Mouse (Mus musculus) gastrocnemius, postnatal 36 days (tissue): Measurements from ENCODE around the gene Klhl26. TPM values are rescaled to one million over a fixed set of nuclear protein-coding genes. Genes with fewer than 3 reads are reported as not detected.
"Not testable (repeated sequence)": the region's sequence is repeated elsewhere in the genome, so short reads cannot be mapped to it uniquely, and the experiment has no call there.

Experiments used
- DNase-seq, 2 experiments: peaks; one replicate each; pipeline ENCODE4 v3.0.0; 2022
- intact Hi-C: fragments of 180-260 bp; cut with DNase I; formaldehyde crosslinking; loops from one replicate; pipeline ENCODE4 v1.15.1; 2025
- long read RNA-seq, 2 experiments: library from polyadenylated mRNA; stranded (forward); transcript quantifications; one replicate each; pipeline ENCODE4 v2.0.0; 2021
- total RNA-seq, 2 experiments: library from RNA; stranded (reverse); gene quantifications; 2 replicates each; pipeline ENCODE4 v1.2.3; 2021

Klhl26 gene
- total RNA-seq, result 1 to 10 TPM; 6.8 to 7.5 TPM
- long read RNA-seq, experiment 1, partial matches to known transcripts, result 1 of 10 reads
- long read RNA-seq, experiment 1, other reads (novel, unspliced or antisense), result 7 of 10 reads
- long read RNA-seq, experiment 2, partial matches to known transcripts, result 1 of 10 reads
- long read RNA-seq, experiment 2, other reads (novel, unspliced or antisense), result 8 of 10 reads

DNA sequence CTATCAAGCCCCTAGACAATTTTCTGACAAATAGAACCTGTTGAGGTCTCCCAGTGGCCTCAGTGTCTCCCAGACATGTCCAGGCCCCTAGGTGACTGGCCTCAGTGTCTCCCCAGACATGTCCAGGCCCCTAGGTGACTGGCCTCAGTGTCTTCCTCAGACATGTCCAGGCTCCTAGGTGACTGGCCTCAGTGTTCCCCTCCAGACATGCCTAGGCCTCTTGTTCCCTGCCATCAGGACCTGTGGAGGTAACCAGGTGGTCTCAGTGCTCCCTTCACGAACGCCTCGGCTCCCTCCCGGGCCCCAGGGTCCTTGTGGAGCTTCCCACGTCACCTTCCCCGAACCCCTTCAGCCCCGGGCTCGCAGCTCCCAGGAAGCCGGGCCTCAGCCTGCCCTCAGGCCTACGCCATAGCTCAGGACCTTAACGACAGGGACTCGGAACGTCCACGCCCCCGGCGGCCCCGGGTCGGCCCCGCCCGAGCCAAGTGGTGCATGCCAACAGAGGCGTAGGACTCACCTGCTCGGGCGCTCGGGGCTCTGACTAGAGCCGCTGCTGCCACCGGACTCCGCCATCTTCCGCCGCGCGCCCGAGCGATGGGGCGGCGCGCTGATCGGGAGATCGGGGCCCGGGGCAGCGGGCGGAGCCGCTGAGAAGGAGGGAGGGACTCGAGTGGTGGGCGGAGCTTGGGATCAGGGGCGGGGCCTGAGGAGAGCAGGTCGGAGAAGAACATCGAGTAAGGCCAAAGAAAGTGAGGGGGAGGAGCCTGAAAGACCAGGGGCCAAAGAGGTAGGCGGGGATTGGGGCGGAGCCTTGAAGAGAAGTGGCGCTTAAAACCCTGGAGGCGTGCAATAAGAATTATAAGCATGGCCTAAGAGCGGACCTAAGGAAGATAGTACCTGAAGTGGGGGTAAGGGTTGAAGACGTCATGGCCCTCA is at the start of gene Klhl26:
Gene Klhl26 (minus strand): TSS at position 636 of the 936 bp plus-strand sequence.
- intact Hi-C loops, result loop anchor here (1.0 kb wide), 1 partner anchor 18 kb away; no protein-coding TSS in a partner anchor
- peak; percentile 94 to 97 for DNase-seq

DNA sequence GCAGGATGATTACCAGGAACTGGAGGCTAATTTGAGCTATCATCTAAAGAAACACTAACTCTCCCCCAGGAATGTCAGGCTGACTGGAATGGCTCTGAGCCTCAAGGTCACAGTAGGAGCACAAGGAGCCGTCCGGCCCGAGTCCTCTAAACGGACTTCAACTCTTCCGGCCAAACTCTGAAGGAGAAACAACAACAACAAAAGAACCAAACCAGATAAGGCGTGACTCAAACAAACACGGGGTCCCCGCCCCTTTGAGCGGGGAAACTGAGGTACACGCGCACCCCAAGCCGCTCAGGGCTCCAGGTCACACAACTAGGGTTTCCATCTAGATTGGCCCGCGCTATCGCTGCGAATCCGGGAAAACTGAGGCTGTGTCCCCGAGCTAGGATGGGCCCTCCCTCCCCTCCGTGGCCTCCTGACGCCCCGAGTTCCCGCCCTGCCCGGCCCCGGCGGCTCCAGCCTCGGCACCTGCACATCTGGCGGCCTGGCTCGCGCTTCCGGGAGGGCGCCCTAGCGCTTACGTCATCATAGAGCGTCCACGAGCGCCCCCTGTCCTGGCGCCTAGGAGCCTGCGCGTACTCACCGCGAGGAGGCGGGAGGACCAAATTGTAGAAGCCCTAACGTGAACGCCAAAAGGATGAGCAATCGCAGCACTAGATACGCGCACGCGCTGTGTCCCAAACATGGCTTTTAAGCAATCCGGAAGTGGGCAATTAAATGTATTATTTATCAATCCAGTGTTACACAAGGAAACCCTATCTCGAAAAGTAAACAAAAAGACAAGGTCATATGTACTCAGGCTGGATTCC is 46.0 kb upstream of the Klhl26 start:
- peak; percentile 90 to 92 for DNase-seq
- intact Hi-C loops, result no loop called here

DNA sequence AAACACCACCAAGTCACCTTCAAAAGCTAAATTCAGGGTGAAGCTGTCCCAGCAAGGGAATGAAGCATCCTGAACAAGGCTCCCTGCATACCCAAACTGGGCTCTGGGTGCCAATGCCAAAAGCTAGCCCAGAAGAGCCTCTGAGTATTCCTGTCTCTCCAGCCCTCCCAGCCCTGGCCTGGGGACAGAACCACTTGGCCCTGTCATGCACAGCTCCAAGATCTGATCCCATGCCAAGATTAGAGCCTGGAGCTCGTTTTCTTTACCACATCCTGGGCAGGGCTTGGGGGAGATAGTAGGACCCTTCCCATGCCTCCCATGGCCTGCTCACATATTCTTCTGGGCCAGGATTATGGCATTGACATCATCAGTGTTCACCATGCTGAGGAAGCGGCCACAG is 42.8 kb upstream of the Klhl26 start:
- DNase-seq, result no peak
- intact Hi-C loops, result no loop called here

- DNase-seq, result no peak
- intact Hi-C loops, result no loop called here
Measured at GRCm38 (mm10) chr8:70519043-70519442, 42.3 kb upstream of the Klhl26 start.

DNA sequence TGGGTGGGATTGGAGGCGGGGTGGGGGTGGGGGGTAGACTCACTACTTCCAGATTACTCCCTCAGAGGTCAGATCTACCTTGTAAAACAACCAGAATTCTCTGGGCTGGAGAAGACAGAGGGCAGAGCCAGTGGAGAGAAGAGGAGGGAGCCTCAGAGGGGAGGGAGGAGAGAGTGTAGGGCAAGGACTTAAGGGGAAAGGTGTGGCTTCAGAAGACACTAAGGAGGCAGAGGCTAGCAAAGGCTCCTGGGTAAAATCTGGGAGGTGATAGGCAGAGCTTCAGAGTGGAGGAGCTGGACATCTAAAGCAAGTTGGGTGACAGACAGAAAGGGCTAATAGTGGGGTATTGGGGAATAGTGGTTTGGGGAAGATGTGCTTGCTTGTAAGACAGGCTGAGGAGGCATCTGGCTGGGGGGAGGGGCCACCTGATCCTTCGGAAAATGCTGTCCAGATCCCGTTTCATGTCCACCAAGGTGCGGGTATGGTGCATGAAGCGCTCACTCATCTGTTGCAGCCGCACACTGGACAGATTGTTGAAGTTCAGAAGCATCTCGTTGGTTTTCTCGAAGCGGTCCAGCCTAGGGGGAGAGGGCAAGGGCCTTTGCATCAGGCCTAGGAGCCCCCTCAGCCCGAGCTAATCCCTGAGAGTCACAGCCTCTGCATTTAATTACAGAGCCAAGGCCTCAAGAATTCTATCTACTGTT is 41.3 kb upstream of the Klhl26 start:
- intact Hi-C loops, result no loop called here
- no peak for DNase-seq

DNA sequence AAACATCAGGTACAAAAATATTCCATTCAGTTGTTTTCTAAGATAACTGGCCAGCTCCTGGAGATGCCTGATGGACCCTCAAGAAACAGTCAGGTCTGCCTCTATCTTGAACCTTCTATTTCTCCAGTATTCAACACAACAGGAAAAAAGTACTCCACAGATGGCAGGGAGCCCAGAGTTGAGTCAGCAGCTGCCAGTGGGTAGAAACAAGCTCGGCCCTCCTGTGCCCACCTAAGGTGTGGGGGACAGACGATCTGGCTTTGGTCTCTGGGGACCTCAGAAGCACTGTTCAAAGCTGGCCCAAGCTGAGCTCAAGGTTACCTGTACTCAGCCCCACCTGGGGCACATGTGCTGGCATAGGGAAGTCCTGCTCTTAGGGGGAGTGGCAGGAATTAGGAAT is 36.7 kb upstream of the Klhl26 start:
- intact Hi-C loops, result no loop called here
- DNase-seq, result no peak

DNA sequence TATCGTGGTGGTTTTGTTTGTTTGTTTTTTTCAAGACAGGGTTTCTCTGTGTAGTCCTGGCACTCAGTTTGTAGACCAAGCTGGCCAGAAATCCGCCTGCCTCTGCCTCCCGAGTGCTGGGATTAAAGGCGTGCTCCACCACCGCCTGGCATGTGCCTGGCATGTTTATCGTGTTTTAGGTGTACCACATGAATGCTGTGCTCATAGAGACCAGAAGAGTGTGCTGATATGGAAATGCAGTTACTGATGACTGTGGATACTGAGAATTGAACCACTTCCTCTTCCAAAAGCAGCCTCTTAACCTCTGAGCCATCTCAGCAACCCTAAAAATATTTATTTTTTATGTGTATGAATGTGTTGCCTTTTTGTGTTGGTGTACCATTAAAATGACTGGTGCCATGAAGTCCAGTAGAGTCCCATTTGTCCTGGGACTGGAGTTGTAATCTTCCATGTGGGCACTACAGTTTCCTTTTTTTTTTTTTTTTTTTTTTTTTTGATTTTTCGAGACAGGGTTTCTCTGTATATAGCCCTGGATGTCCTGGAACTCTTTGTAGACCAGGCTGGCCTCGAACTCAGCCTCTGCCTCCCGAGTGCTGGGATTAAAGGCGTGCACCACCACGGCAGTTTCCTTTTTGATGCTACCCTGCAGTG is 35.6 kb upstream of the Klhl26 start:
- intact Hi-C loops, result no loop called here
- DNase-seq, result no peak

DNA sequence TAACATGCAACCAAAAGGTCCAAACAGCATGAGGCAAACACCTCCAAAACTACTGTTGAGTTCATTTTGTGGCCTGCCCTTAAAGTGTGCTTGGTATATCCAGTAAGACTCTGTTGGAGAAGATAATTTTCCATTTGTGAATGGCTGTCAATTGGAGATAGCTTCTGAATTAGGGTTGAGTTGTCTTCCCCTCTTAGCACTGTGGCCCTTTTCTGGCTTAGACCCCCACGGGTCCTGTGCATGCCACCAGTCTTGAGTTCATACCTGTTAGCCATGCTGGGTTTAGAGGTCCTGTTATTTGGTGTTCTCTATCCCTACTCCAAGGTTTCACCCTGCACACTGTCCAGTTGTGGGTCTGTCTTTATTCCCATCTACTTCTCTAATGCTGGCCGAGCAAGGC is 35.0 kb upstream of the Klhl26 start:
- intact Hi-C loops, result no loop called here
- no peak for DNase-seq

DNA sequence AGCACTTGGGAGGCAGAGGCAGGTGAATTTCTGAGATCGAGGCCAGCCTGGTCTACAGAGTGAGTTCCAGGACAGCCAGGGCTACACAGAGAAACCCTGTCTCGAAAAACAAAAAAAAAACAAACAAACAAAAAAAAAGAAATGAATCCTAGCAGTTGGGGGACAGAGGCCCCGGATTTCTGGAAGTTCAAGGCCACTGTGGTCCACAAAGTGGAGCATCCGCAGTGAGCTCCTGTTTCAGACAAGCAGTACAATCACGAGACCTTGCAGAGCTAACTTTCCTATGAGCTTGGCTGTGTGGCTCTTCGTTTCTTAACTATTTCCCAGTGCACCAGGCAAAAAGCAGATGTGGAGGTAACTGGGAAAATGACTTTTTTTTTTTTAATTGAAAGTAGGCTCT is 34.4 kb upstream of the Klhl26 start:
- intact Hi-C loops, DNase-seq: not testable (repeated sequence)

DNA sequence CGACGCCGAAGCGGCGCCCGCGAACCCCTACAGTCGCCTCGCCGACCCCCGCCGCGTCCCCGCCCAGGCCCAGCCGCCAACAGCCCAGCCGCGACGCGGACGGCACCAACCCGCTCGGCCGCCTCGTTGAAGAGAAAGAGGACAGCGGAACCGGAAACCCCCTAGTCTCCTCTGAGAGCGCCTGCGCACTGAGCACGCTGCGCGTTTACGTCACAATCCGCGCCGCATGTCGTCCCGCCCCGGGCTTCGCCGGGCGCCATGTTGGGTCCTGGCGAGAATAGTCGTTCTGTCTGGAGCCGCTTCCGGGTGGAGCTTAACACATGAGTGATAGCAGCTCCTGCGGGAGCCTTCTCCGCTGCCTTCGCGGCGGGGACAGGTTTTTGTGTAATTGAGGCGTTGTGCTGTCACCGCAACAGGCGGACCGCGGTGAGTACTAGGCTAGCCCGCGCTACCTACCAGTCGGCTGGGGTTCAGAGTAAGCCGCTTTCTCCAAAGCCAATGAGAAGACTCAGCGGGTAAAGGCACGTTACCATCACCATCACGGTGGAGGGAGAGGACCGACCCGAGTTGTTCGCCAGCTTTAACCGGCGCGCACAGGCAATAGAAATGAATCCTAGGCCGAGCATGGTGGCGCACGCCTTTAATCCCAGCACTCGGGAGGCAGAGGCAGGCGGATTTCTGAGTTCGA is 33.6 kb upstream of the Klhl26 start, which contains the start of gene Uba52:
Gene Uba52 (minus strand): TSS at position 574 of the 688 bp plus-strand sequence.
- intact Hi-C loops, result no loop called here
- DNase-seq, result peak; percentile 95 to 96

DNA sequence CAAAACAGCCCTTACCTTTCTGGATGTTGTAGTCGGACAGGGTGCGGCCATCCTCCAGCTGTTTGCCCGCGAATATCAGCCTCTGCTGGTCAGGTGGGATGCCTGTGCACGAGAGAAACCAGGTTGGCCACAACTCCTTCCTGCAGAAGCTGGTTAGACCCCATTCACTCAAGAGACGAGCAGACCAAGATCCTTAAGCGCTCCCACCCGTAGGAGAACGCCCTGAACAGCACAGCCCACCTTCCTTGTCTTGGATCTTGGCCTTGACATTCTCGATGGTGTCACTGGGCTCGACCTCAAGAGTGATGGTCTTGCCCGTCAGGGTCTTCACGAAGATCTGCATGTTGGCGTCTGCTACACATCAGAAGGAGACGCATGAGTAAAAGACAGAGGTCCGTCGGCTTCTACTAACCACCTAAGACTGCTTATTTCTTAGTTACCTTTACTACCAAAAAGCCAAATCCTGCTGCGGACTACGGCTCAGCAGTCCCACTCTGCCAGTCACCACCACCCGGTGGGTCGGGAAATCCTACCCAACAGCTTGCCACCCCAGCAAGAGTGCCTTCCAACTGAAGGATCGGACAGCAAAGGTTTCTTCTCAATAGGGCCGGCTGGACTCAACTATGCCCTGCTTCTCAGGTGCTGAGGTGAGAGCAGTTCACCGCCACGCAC is 32.6 kb upstream of the Klhl26 start:
- intact Hi-C loops, result no loop called here
- DNase-seq, result no peak

- intact Hi-C loops, result no loop called here
- DNase-seq, result no peak
Measured at GRCm38 (mm10) chr8:70507027-70507393, 30.2 kb upstream of the Klhl26 start.

GRCm38 (mm10) chr8:70506328-70507026 is 29.7 kb upstream of the Klhl26 start, which contains the start of gene Rex1bd:
Gene Rex1bd (minus strand): TSS chr8:70506752.
- peak; percentile 88 to 95 for DNase-seq
- intact Hi-C loops, result no loop called here

DNA sequence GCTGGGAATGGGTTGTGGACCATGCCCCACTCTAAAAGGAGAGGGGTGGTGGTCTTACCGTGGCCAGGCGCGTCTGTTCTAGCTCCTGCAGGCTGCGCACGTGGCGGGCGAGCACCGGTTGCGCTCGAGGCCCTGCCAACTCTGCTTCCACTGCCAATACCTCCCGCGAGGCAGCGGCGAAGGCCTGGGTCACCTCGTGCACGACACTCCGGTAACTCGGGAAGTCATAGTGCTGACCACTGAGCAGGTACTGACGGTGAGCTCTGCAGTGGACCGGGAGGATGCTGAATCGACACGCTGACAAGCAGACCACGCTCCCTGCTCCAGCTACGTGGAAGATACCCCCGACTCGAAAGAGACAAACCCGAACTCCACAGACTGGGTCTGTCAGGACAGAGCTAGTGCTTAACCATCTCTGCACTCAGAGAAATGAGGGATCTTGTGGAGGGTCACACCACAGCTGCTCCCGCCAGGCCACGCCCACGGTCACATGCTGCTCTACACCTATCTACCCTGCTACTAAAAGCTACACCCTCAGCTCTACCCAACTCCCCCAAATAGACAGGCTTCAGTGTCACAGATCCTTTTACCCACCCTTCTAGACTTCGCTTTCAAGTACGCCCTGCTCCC is 29.0 kb upstream of the Klhl26 start:
- DNase-seq, result no peak

DNA sequence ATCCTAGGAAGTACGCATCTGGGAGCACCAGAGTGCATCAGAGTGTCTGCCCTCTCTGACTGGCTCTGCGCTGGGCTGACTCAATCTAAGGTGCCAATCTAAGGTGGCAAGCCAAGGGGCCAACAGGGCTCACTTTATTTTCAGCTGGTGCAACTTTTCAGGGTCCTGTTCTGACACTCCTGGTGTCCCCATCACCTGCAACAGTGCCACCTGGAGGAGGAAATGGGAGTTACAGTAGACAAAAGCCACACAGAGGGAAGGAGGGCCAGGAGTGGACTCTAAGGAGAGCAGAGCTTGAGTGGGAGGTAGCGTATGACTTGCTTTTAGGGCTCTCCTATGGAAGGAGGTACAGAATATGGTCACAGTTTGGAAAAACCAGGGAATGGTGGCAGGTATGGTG is 28.1 kb upstream of the Klhl26 start:
- intact Hi-C loops, result loop anchor here (2.0 kb wide), 1 partner anchor 88 kb away; no protein-coding TSS in a partner anchor
- peak; percentile 58 to 78 for DNase-seq

More for the DNA sequence above, 29.0 kb upstream of the Klhl26 start:
- intact Hi-C loops, result loop anchor here (2.0 kb wide), 1 partner anchor 89 kb away; no protein-coding TSS in a partner anchor

DNA sequence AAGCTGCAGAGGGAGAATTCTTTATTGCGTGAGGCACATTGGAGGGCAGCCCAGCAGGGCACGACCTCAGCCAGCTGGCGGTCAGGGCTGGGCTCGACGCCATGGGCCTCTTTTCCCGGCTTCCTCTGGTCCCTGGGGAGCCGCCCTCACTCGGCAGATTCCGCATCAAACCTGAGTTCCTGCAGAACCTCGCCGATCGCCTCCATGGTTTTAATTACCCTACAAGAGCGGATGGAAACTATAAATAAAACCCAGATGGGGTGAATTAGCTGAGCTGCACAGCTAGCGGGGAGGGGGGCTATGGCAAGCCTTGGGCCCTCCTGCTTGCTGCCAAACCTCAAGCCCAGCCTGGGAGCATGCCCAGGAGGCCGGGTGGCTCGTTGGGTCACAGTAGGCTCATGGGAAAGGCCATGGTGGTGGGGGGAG is 27.5 kb upstream of the Klhl26 start:
- intact Hi-C loops, result loop anchor here (2.0 kb wide), 1 partner anchor 88 kb away; no protein-coding TSS in a partner anchor
- peak; percentile 73 for DNase-seq
